Mouse (Mus musculus): ENCODE measurements around the gene Acsf2.

- TF ChIP-seq CTCF (IDR thresholded peaks at IDR 0.05; ENCODE audit: extremely low read depth, insufficient read length, insufficient replicate concordance, low read depth, low read length) (no peak), POLR2A (IDR thresholded peaks at IDR 0.05; ENCODE audit: low read depth, low read length) (no peak)
These were observed 12.9 kb upstream of the Acsf2 start for GRCm38 (mm10) chr11:94614603-94615002.
